Mouse (Mus musculus): ENCODE measurements around the gene Tiam2. TPM values are rescaled to one million over a fixed set of nuclear protein-coding genes. Genes with fewer than 3 reads are reported as not detected.

Gene Tiam2
- polyA plus RNA-seq, 1 experiment from 2014 or later: 1.2 TPM

DNA sequence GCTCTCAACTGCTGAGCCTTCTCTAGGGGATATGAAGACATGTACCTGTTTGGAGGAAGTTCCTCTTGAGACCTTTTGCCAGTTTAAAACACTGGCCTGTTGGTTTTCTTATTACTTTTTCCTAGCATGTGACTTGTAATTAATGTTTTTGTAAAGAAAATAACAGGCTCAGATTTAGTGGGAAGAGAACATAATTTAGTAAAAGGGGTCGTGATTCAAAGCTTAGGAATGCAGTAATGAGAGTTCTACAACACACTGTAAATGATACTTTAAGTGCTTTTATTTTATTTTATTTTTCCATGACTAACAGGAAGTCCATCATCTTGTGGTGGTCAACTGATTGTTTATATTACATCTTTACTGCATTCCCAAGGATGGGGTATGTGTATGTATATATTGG lies 42.0 kb downstream of the Tiam2 start:
- WGBS: 35% methylated on average over 1 of the region's 1 CpGs
- Histone ChIP-seq H3K36me3 (ENCODE audit: control insufficient read depth, insufficient read depth, low read length) (no peaks in the 10 kb centered on the region), H3K4me1 (replicated peaks; ENCODE audit: control insufficient read depth, insufficient read depth) (no peaks in the 10 kb centered on the region), H3K4me3 (ENCODE audit: low read depth, low read length) (no peak overlapping the region), H3K27ac (replicated peaks) (no peak overlapping the region), H3K9me3 (ENCODE audit: control insufficient read depth, low read length) (no peaks in the 10 kb centered on the region), H3K27me3 (ENCODE audit: control insufficient read depth, insufficient read depth, low read length) (no peaks in the 10 kb centered on the region), H3K9ac (ENCODE audit: low read length) (no peak overlapping the region), H3K4me2 (replicated peaks; ENCODE audit: low read depth) (no peak overlapping the region)
- DNase-seq (ENCODE audit: low spot score) (no peak), ATAC-seq (ENCODE audit: low FRiP score, low TSS enrichment) (0 out of 2 replicates have a peak, but pooled peaks have one; percentile 18)
- TF ChIP-seq CTCF (IDR thresholded peaks at IDR 0.05; ENCODE audit: low read depth): no peak
- no peak for TF ChIP-seq EP300 (optimal IDR thresholded peaks at IDR 0.05)

GRCm38 (mm10) chr17:3369631-3370030 lies 43.3 kb downstream of the Tiam2 start:
- Histone ChIP-seq H3K9me3 (ENCODE audit: control insufficient read depth, low read length) (no peaks in the 10 kb centered on the region), H3K4me2 (replicated peaks; ENCODE audit: low read depth) (peak overlapping the region; percentile 31), H3K36me3 (ENCODE audit: control insufficient read depth, insufficient read depth, low read length) (no peaks in the 10 kb centered on the region), H3K9ac (ENCODE audit: low read length) (no peak overlapping the region), H3K4me1 (replicated peaks; ENCODE audit: control insufficient read depth, insufficient read depth) (no peaks in the 10 kb centered on the region), H3K4me3 (ENCODE audit: low read depth, low read length) (no peak overlapping the region), H3K27me3 (ENCODE audit: control insufficient read depth, insufficient read depth, low read length) (no peaks in the 10 kb centered on the region), H3K27ac (replicated peaks) (peak overlapping the region; percentile 56)
- DNase-seq (ENCODE audit: low spot score): peak; percentile 20
- ATAC-seq (ENCODE audit: low FRiP score, low TSS enrichment): peak; percentile 21; the same call in 1 of the 2 replicates
- TF ChIP-seq EP300 (optimal IDR thresholded peaks at IDR 0.05) (no peak), CTCF (IDR thresholded peaks at IDR 0.05; ENCODE audit: low read depth) (no peak)
- 18% methylated on average over 4 of the region's 4 CpGs for WGBS

- Histone ChIP-seq H3K27me3 (ENCODE audit: control insufficient read depth, insufficient read depth, low read length) (no peaks in the 10 kb centered on the region), H3K9ac (ENCODE audit: low read length) (no peak overlapping the region), H3K4me1 (replicated peaks; ENCODE audit: control insufficient read depth, insufficient read depth) (no peaks in the 10 kb centered on the region), H3K27ac (replicated peaks) (no peak overlapping the region), H3K9me3 (ENCODE audit: control insufficient read depth, low read length) (no peaks in the 10 kb centered on the region), H3K4me2 (replicated peaks; ENCODE audit: low read depth) (no peak overlapping the region), H3K4me3 (ENCODE audit: low read depth, low read length) (no peak overlapping the region), H3K36me3 (ENCODE audit: control insufficient read depth, insufficient read depth, low read length) (no peaks in the 10 kb centered on the region)
- TF ChIP-seq CTCF (IDR thresholded peaks at IDR 0.05; ENCODE audit: low read depth) (no peak), EP300 (optimal IDR thresholded peaks at IDR 0.05) (no peak)
- WGBS: 18% methylated on average over 2 of the region's 2 CpGs
- DNase-seq (ENCODE audit: low spot score) (no peak), ATAC-seq (ENCODE audit: low FRiP score, low TSS enrichment) (no peak)
These were observed 52.2 kb downstream of the Tiam2 start for GRCm38 (mm10) chr17:3378606-3379005.

- Histone ChIP-seq H3K4me1 (replicated peaks; ENCODE audit: control insufficient read depth, insufficient read depth) (no peaks in the 10 kb centered on the region), H3K9me3 (ENCODE audit: control insufficient read depth, low read length) (no peaks in the 10 kb centered on the region), H3K36me3 (ENCODE audit: control insufficient read depth, insufficient read depth, low read length) (no peaks in the 10 kb centered on the region), H3K4me2 (replicated peaks; ENCODE audit: low read depth) (no peak overlapping the region), H3K9ac (ENCODE audit: low read length) (no peak overlapping the region), H3K27me3 (ENCODE audit: control insufficient read depth, insufficient read depth, low read length) (no peaks in the 10 kb centered on the region), H3K4me3 (ENCODE audit: low read depth, low read length) (no peak overlapping the region), H3K27ac (replicated peaks) (no peak overlapping the region)
- DNase-seq (ENCODE audit: low spot score): no peak
- 47% methylated on average over 9 of the region's 13 CpGs for WGBS
- no peak; the same call in 1 of the 2 replicates for ATAC-seq (ENCODE audit: low FRiP score, low TSS enrichment)
- TF ChIP-seq CTCF (IDR thresholded peaks at IDR 0.05; ENCODE audit: low read depth) (no peak), EP300 (optimal IDR thresholded peaks at IDR 0.05) (no peak)
These were observed 53.6 kb downstream of the Tiam2 start for GRCm38 (mm10) chr17:3379753-3380588.

DNA sequence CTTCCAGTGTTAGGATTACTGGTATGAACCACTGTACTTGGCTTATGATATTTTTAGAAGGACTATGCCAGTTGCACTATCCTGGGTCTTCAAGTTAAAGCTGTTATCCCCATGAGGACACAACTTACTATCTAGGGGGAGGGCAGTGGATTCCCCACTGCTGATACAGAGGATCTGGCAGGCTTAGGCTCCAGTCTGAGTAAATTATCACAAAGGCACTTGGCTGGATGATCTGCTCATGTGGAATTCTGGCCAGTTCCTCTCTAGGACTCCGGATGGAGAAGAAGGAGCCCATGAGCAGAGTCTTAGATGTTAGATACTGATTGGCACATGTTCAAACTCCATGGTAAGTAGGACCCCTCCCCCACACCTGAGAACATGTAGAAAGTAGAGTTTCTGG lies 59.0 kb downstream of the Tiam2 start:
- Histone ChIP-seq H3K4me3 (ENCODE audit: low read depth, low read length) (no peak overlapping the region), H3K27me3 (ENCODE audit: control insufficient read depth, insufficient read depth, low read length) (no peaks in the 10 kb centered on the region), H3K4me1 (replicated peaks; ENCODE audit: control insufficient read depth, insufficient read depth) (no peaks in the 10 kb centered on the region), H3K9me3 (ENCODE audit: control insufficient read depth, low read length) (no peaks in the 10 kb centered on the region), H3K9ac (ENCODE audit: low read length) (no peak overlapping the region), H3K4me2 (replicated peaks; ENCODE audit: low read depth) (no peak overlapping the region), H3K27ac (replicated peaks) (no peak overlapping the region), H3K36me3 (ENCODE audit: control insufficient read depth, insufficient read depth, low read length) (no peaks in the 10 kb centered on the region)
- WGBS: 46% methylated on average over 1 of the region's 1 CpGs
- TF ChIP-seq CTCF (IDR thresholded peaks at IDR 0.05; ENCODE audit: low read depth): no peak
- no peak for TF ChIP-seq EP300 (optimal IDR thresholded peaks at IDR 0.05)
- ATAC-seq (ENCODE audit: low FRiP score, low TSS enrichment) (no peak), DNase-seq (ENCODE audit: low spot score) (no peak)

- DNase-seq (ENCODE audit: low spot score) (no peak), ATAC-seq (ENCODE audit: low FRiP score, low TSS enrichment) (no peak)
- Histone ChIP-seq H3K4me2 (replicated peaks; ENCODE audit: low read depth) (no peak overlapping the region), H3K27ac (replicated peaks) (no peak overlapping the region), H3K4me3 (ENCODE audit: low read depth, low read length) (no peak overlapping the region), H3K9ac (ENCODE audit: low read length) (no peak overlapping the region), H3K36me3 (ENCODE audit: control insufficient read depth, insufficient read depth, low read length) (no peaks in the 10 kb centered on the region), H3K27me3 (ENCODE audit: control insufficient read depth, insufficient read depth, low read length) (no peaks in the 10 kb centered on the region), H3K4me1 (replicated peaks; ENCODE audit: control insufficient read depth, insufficient read depth) (no peaks in the 10 kb centered on the region), H3K9me3 (ENCODE audit: control insufficient read depth, low read length) (no peaks in the 10 kb centered on the region)
- 56% methylated on average over 4 of the region's 4 CpGs for WGBS
- TF ChIP-seq CTCF (IDR thresholded peaks at IDR 0.05; ENCODE audit: low read depth) (no peak), EP300 (optimal IDR thresholded peaks at IDR 0.05) (no peak)
These were observed 61.4 kb downstream of the Tiam2 start for GRCm38 (mm10) chr17:3387819-3388218.

Measured in stomach, postnatal 0 days (tissue).